Mouse (Mus musculus): ENCODE measurements around the gene Rps6ka4. TPM values are rescaled to one million over a fixed set of nuclear protein-coding genes. Genes with fewer than 3 reads are reported as not detected.

Gene Rps6ka4
- polyA plus RNA-seq, 1 experiment, result 47.6 TPM

GRCm38 (mm10) chr19:6857003-6857360 lies 16.5 kb upstream of the Rps6ka4 start:
- no peak overlapping the region for H3K4me2 ChIP-seq (ENCODE audit: low read depth)
- H3K4me3 ChIP-seq, result no peak overlapping the region
- no peaks in the 10 kb centered on the region for H3K36me3 ChIP-seq (ENCODE audit: control insufficient read depth, insufficient read depth)
- H3ac ChIP-seq (ENCODE audit: control insufficient read depth, insufficient read length), result no peak overlapping the region
- H3K79me2 ChIP-seq (ENCODE audit: control insufficient read depth, insufficient read depth), result no peaks in the 10 kb centered on the region
- no peak for TF ChIP-seq POLR2AphosphoS2 (IDR thresholded peaks at IDR 0.05; ENCODE audit: insufficient read length, low read depth)
- TF ChIP-seq USF1 (IDR thresholded peaks at IDR 0.05; ENCODE audit: low read depth), result no peak
- TF ChIP-seq TCF12 (IDR thresholded peaks at IDR 0.05; ENCODE audit: insufficient read depth, poor library complexity, severe bottlenecking), result no peak
- TF ChIP-seq SRF (IDR thresholded peaks at IDR 0.05; ENCODE audit: control insufficient read depth, insufficient read length, low read depth), result no peak
- no peak for TF ChIP-seq REST (IDR thresholded peaks at IDR 0.05; ENCODE audit: insufficient read depth, insufficient read length)
- H3K27me3 ChIP-seq (ENCODE audit: control insufficient read depth, insufficient read depth, insufficient read length), result no peaks in the 10 kb centered on the region

GRCm38 (mm10) chr19:6856281-6857002 lies 16.0 kb upstream of the Rps6ka4 start:
- TF ChIP-seq POLR2A (IDR thresholded peaks at IDR 0.05; ENCODE audit: insufficient read length, low read depth) (no peak), TCF3 (IDR thresholded peaks at IDR 0.05; ENCODE audit: insufficient read length, low read depth) (no peak), REST (IDR thresholded peaks at IDR 0.05; ENCODE audit: insufficient read depth, insufficient read length) (no peak), SRF (IDR thresholded peaks at IDR 0.05; ENCODE audit: control insufficient read depth, insufficient read length, low read depth) (no peak)
- no peaks in the 10 kb centered on the region for H3K27me3 ChIP-seq (ENCODE audit: control insufficient read depth, insufficient read depth, insufficient read length)
- no peak overlapping the region for H3ac ChIP-seq (ENCODE audit: control insufficient read depth, insufficient read length)
- no peaks in the 10 kb centered on the region for H3K79me2 ChIP-seq (ENCODE audit: control insufficient read depth, insufficient read depth)
- no peak overlapping the region for H3K4me3 ChIP-seq
- no peak overlapping the region for H3K4me2 ChIP-seq (ENCODE audit: low read depth)
- no peaks in the 10 kb centered on the region for H3K36me3 ChIP-seq (ENCODE audit: control insufficient read depth, insufficient read depth)

- Histone ChIP-seq H3K79me2 (ENCODE audit: control insufficient read depth, insufficient read depth) (no peaks in the 10 kb centered on the region), H3ac (ENCODE audit: control insufficient read depth, insufficient read length) (no peak overlapping the region), H3K27me3 (ENCODE audit: control insufficient read depth, insufficient read depth, insufficient read length) (no peaks in the 10 kb centered on the region), H3K36me3 (ENCODE audit: control insufficient read depth, insufficient read depth) (no peaks in the 10 kb centered on the region), H3K4me3 (no peak overlapping the region), H3K4me2 (ENCODE audit: low read depth) (no peak overlapping the region)
- no peak for TF ChIP-seq CEBPB (IDR thresholded peaks at IDR 0.05; ENCODE audit: insufficient read depth, poor library complexity, severe bottlenecking)
- no peak for TF ChIP-seq SRF (IDR thresholded peaks at IDR 0.05; ENCODE audit: control insufficient read depth, insufficient read length, low read depth)
- no peak for TF ChIP-seq MAX (IDR thresholded peaks at IDR 0.05; ENCODE audit: low read depth)
- TF ChIP-seq MYOD1 (IDR thresholded peaks at IDR 0.05; ENCODE audit: control insufficient read depth in 1 of 3, insufficient read length in 2 of 3, low read depth in 2 of 3), result no peak
- TF ChIP-seq MYOG (IDR thresholded peaks at IDR 0.05; ENCODE audit: control insufficient read depth in 1 of 3, insufficient read depth in 1 of 3, insufficient read length in 2 of 3, low read depth in 2 of 3), result no peak
- TF ChIP-seq USF1 (IDR thresholded peaks at IDR 0.05; ENCODE audit: low read depth), result no peak
- no peak for TF ChIP-seq E2F4 (IDR thresholded peaks at IDR 0.05; ENCODE audit: insufficient read depth)
- no peak for TF ChIP-seq REST (IDR thresholded peaks at IDR 0.05; ENCODE audit: insufficient read depth, insufficient read length)
- no peak for TF ChIP-seq POLR2A (IDR thresholded peaks at IDR 0.05; ENCODE audit: insufficient read length, low read depth)
Observed at GRCm38 (mm10) chr19:6855225-6856031, 15.0 kb upstream of the Rps6ka4 start.

GRCm38 (mm10) chr19:6854658-6855057 lies 14.2 kb upstream of the Rps6ka4 start:
- Histone ChIP-seq H3ac (ENCODE audit: control insufficient read depth, insufficient read length) (no peak overlapping the region), H3K4me2 (ENCODE audit: low read depth) (no peak overlapping the region), H3K27me3 (ENCODE audit: control insufficient read depth, insufficient read depth, insufficient read length) (peaks cover 2% of the 10 kb centered on the region), H3K4me3 (no peak overlapping the region), H3K36me3 (ENCODE audit: control insufficient read depth, insufficient read depth) (no peaks in the 10 kb centered on the region), H3K79me2 (ENCODE audit: control insufficient read depth, insufficient read depth) (no peaks in the 10 kb centered on the region)
- TF ChIP-seq E2F4 (IDR thresholded peaks at IDR 0.05; ENCODE audit: insufficient read depth) (no peak), CEBPB (IDR thresholded peaks at IDR 0.05; ENCODE audit: insufficient read depth, poor library complexity, severe bottlenecking) (no peak), POLR2A (IDR thresholded peaks at IDR 0.05; ENCODE audit: insufficient read length, low read depth) (no peak), MYOG (IDR thresholded peaks at IDR 0.05; ENCODE audit: control insufficient read depth in 1 of 3, insufficient read depth in 1 of 3, insufficient read length in 2 of 3, low read depth in 2 of 3) (no peak), TCF12 (IDR thresholded peaks at IDR 0.05; ENCODE audit: insufficient read depth, poor library complexity, severe bottlenecking) (no peak), SRF (IDR thresholded peaks at IDR 0.05; ENCODE audit: control insufficient read depth, insufficient read length, low read depth) (no peak), MAX (IDR thresholded peaks at IDR 0.05; ENCODE audit: low read depth) (no peak), USF1 (IDR thresholded peaks at IDR 0.05; ENCODE audit: low read depth) (no peak), MYOD1 (IDR thresholded peaks at IDR 0.05; ENCODE audit: control insufficient read depth in 1 of 3, insufficient read length in 2 of 3, low read depth in 2 of 3) (no peak), POLR2AphosphoS2 (IDR thresholded peaks at IDR 0.05; ENCODE audit: insufficient read length, low read depth) (no peak), REST (IDR thresholded peaks at IDR 0.05; ENCODE audit: insufficient read depth, insufficient read length) (no peak), TCF3 (IDR thresholded peaks at IDR 0.05; ENCODE audit: insufficient read length, low read depth) (no peak)

- Histone ChIP-seq H3K4me2 (ENCODE audit: low read depth) (no peak overlapping the region), H3K4me3 (no peak overlapping the region), H3K79me2 (ENCODE audit: control insufficient read depth, insufficient read depth) (no peaks in the 10 kb centered on the region), H3ac (ENCODE audit: control insufficient read depth, insufficient read length) (no peak overlapping the region), H3K27me3 (ENCODE audit: control insufficient read depth, insufficient read depth, insufficient read length) (peaks cover 6% of the 10 kb centered on the region), H3K36me3 (ENCODE audit: control insufficient read depth, insufficient read depth) (no peaks in the 10 kb centered on the region)
- TF ChIP-seq REST (IDR thresholded peaks at IDR 0.05; ENCODE audit: insufficient read depth, insufficient read length), result no peak
- TF ChIP-seq POLR2A (IDR thresholded peaks at IDR 0.05; ENCODE audit: insufficient read length, low read depth), result no peak
- TF ChIP-seq USF1 (IDR thresholded peaks at IDR 0.05; ENCODE audit: low read depth), result no peak
- TF ChIP-seq E2F4 (IDR thresholded peaks at IDR 0.05; ENCODE audit: insufficient read depth), result no peak
Observed at GRCm38 (mm10) chr19:6853903-6854302, 13.5 kb upstream of the Rps6ka4 start.

Data from myocyte (in vitro differentiated cells).